Mouse (Mus musculus) cortical plate, adult 2 months (tissue): ENCODE measurements around the gene Slit3. TPM values are rescaled to one million over a fixed set of nuclear protein-coding genes. Genes with fewer than 3 reads are reported as not detected.

Experiments
- H3K27ac ChIP-seq: fragments of 200-500 bp; 2 replicates; pipeline ENCODE4 v1.5.1; 2012; ENCODE audit warnings: low read length, control low read depth, inconsistent platforms; ENCODE audit not compliant: insufficient read depth
- H3K4me1 ChIP-seq: fragments of 200-500 bp; 2 replicates; pipeline ENCODE4 v1.6.1; 2011; ENCODE audit warnings: low read length; ENCODE audit not compliant: control insufficient read depth, insufficient read depth
- H3K4me3 ChIP-seq: fragments of 200-500 bp; 2 replicates; pipeline ENCODE4 v1.5.1; 2011; ENCODE audit warnings: mild to moderate bottlenecking, low read length, control low read depth; ENCODE audit not compliant: insufficient read depth
- CTCF ChIP-seq: fragments of 200-500 bp; IDR thresholded peaks from 2 replicates; pipeline ENCODE4 v1.5.1; 2011; ENCODE audit warnings: mild to moderate bottlenecking, control low read depth, low read length; ENCODE audit not compliant: insufficient read depth; ENCODE audit errors: extremely low read depth
- POLR2A ChIP-seq: fragments of 200-500 bp; IDR thresholded peaks from 2 replicates; pipeline ENCODE4 v1.6.1; 2011; ENCODE audit warnings: mild to moderate bottlenecking, low read length, control low read depth; ENCODE audit not compliant: insufficient read depth; ENCODE audit errors: extremely low read depth
- polyA plus RNA-seq: library from polyadenylated mRNA; depleted of rRNA; stranded (reverse); fragments of >200 nt; gene quantifications from 2 replicates; pipeline ENCODE4 v1.2.3, GENCODE M21; 2012

The Slit3 gene
- polyA plus RNA-seq, 1 experiment, result 15.8 TPM

GRCm38 (mm10) chr11:35754906-35755418 is 633.9 kb downstream of the Slit3 start:
- Histone ChIP-seq H3K27ac (no peak overlapping the region), H3K4me3 (no peak overlapping the region), H3K4me1 (0 out of 2 replicates have a peak, but pooled peaks cover 2% of the 10 kb centered on the region)
- no peak for TF ChIP-seq POLR2A
- no peak for TF ChIP-seq CTCF

DNA sequence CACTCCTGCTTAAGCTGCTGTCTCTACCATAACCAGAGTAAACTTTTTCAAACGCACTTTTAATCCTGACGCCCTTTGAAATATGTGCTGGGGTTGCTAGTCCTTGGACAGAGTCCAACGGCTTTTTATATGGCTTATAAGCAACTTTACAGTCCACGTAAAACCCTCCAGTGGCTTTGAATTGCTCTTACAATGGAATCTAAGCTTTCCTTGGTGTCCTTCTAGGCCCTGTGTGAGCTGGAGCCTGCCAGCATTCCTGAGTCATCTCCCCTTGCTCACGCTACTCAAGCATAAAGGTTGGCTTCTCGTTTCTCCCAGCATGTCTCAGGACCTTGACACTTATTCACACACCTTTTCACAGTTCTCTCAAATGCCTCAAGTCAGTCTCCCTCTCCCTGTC is 634.5 kb downstream of the Slit3 start:
- Histone ChIP-seq H3K4me3 (no peak overlapping the region), H3K4me1 (0 out of 2 replicates have a peak, but pooled peaks cover 2% of the 10 kb centered on the region), H3K27ac (no peak overlapping the region)
- TF ChIP-seq CTCF (no peak), POLR2A (no peak)

DNA sequence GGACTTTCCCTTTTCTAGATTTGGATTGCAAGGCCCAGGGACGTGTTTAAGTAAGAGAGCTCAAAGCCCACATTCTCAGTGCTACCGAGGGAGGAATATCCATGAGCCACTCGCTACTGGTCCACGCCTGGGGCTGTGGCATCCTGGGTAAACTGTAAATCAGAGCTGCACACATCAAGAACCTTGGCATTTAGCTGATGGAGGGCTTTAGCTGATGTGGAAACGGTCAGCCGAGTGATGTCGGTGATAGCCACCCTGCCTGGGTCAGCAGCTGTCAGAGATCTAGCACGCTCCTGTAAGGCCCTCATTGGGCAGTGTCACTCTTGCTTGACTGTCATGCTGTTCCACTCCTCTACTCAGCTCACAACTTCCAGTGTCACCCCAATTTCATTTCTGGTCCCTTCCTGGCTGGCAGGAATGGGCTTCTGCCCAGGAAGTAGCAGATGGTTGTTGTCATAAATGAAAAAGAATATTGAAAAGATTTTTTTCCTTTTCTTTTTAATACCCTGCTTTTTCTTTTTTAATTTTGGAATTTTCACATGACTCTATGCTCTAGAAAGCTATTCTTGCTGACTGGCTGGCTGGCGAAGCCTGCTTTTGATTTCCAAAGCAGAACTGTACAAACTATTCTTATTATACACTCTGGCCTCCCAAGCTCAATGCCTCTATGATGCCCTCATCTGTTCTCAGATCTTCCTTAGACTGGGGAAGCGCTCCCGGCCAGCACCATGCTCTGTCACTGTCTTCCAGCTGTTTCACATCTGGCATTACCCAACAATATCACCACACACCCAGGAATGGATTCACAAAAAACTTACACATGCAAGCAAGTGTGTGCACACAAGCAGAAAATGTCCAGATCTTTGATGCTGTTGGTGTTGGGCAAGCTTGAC is 635.6 kb downstream of the Slit3 start:
- no peak overlapping the region for H3K4me3 ChIP-seq
- TF ChIP-seq POLR2A, result no peak
- no peak for TF ChIP-seq CTCF
- no peak overlapping the region for H3K27ac ChIP-seq
- 0 out of 2 replicates have a peak, but pooled peaks cover 2% of the 10 kb centered on the region for H3K4me1 ChIP-seq
